Mouse (Mus musculus) intestine, postnatal 0 days (tissue): Measurements from ENCODE around the gene Slc51a. TPM values are rescaled to one million over a fixed set of nuclear protein-coding genes. Genes with fewer than 3 reads are reported as not detected.

ENCODE experiments used
- ATAC-seq: fragments of 200-750 bp; cut with Nextera tagmentation; 2 replicates; pipeline ENCODE4 v1.8.0; 2017; ENCODE audit warnings: mild to moderate bottlenecking, moderate TSS enrichment, moderate library complexity
- H3K27ac ChIP-seq: fragments of 300-500 bp; sonication (generic); 2 replicates; pipeline ENCODE4 v1.5.1; 2014; ENCODE audit warnings: mild to moderate bottlenecking, low read depth, low read length, moderate library complexity
- H3K27me3 ChIP-seq: fragments of 300-500 bp; sonication (generic); replicated peaks from 2 replicates; pipeline ENCODE4 v1.6.1; 2014; ENCODE audit warnings: low read length, mixed read lengths; ENCODE audit not compliant: control insufficient read depth, insufficient read depth
- H3K36me3 ChIP-seq: fragments of 300-500 bp; sonication (generic); 2 replicates; pipeline ENCODE4 v1.6.1; 2014; ENCODE audit warnings: mild to moderate bottlenecking, moderate library complexity; ENCODE audit not compliant: control insufficient read depth, insufficient read depth
- H3K4me1 ChIP-seq: fragments of 300-500 bp; sonication (generic); replicated peaks from 2 replicates; pipeline ENCODE4 v1.6.1; 2014; ENCODE audit warnings: antibody characterized with exemption, low read length, mixed read lengths; ENCODE audit not compliant: control insufficient read depth, insufficient read depth
- H3K4me2 ChIP-seq: fragments of 300-500 bp; sonication (generic); replicated peaks from 2 replicates; pipeline ENCODE4 v1.6.1; 2014; ENCODE audit warnings: low read depth, mild to moderate bottlenecking, moderate library complexity
- H3K4me3 ChIP-seq: fragments of 300-500 bp; sonication (generic); 2 replicates; pipeline ENCODE4 v1.5.1; 2014; ENCODE audit warnings: low read depth, low read length
- H3K9ac ChIP-seq: fragments of 300-500 bp; sonication (generic); 2 replicates; pipeline ENCODE4 v1.6.1; 2014; ENCODE audit warnings: mild to moderate bottlenecking, low read depth, low read length
- H3K9me3 ChIP-seq: fragments of 300-500 bp; sonication (generic); 2 replicates; pipeline ENCODE4 v1.6.1; 2016; ENCODE audit warnings: mixed run types; ENCODE audit not compliant: control insufficient read depth
- CTCF ChIP-seq: sonication (generic); IDR thresholded peaks from 2 replicates; pipeline ENCODE4 v1.5.1; 2016; ENCODE audit warnings: low read depth, mild to moderate bottlenecking, control low read depth, antibody characterized with exemption, moderate library complexity
- WGBS: fragments of 180-500 bp; shearing (Covaris S2); extraction: QIAGEN DNeasy Blood & Tissue Kit; methylation state at CpG from one replicate; pipeline ENCODE4 v1.1.7; 2014; 5-methylcytosine and 5-hydroxymethylcytosine counted together
- polyA plus RNA-seq: library from polyadenylated mRNA; unstranded; fragments of >200 nt; fragmentation: Nextera tagmentation; extraction: Ambion mirVana; gene quantifications from 2 replicates; pipeline ENCODE4 v1.2.1, GENCODE M21; 2015

Gene Slc51a
- polyA plus RNA-seq, 1 experiment from 2014 or later: 292 TPM

- Histone ChIP-seq H3K9ac (peak overlapping the region; percentile 23; the same call in 1 of the 2 replicates), H3K4me2 (peak overlapping the region; percentile 40; the same call in 1 of the 2 replicates), H3K4me1 (peaks cover 4% of the 10 kb centered on the region; the same call in 1 of the 2 replicates), H3K36me3 (no peaks in the 10 kb centered on the region), H3K9me3 (no peaks in the 10 kb centered on the region), H3K27ac (no peak overlapping the region), H3K4me3 (no peak overlapping the region), H3K27me3 (no peaks in the 10 kb centered on the region)
- peak; percentile 46 for ATAC-seq
- TF ChIP-seq CTCF: no peak
- 22% methylated on average over 21 of the region's 21 CpGs for WGBS
These were observed 28.6 kb upstream of the Slc51a start for GRCm38 (mm10) chr16:32516006-32516962.

DNA sequence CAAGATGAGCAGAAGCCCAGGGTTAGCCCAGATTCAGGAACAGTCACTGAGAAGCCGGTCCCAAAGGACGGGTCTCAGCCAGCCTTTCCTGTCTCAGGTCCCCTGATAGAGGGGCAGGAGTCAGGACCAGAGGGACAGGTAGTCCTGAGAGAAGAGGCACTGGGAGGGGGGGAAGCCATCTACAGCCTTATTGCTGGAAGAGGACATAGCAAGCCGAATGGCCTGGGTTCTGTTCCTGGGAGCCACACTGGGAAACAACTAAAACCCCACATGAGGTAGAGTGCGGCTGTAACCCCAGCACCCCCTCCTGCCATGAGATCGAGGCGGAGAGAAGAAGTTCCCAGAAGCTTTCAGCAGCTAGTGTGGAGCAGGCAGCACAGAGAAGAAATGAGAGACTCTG lies 26.3 kb upstream of the Slc51a start:
- peaks cover 16% of the 10 kb centered on the region; the same call in 1 of the 2 replicates for H3K4me1 ChIP-seq
- WGBS: 91% methylated on average over 6 of the region's 6 CpGs
- no peaks in the 10 kb centered on the region for H3K9me3 ChIP-seq
- no peak overlapping the region for H3K27ac ChIP-seq
- H3K4me3 ChIP-seq: no peak overlapping the region
- no peak overlapping the region for H3K4me2 ChIP-seq
- no peaks in the 10 kb centered on the region for H3K36me3 ChIP-seq
- no peak overlapping the region for H3K9ac ChIP-seq
- H3K27me3 ChIP-seq: no peaks in the 10 kb centered on the region
- no peak for ATAC-seq
- no peak for TF ChIP-seq CTCF

DNA sequence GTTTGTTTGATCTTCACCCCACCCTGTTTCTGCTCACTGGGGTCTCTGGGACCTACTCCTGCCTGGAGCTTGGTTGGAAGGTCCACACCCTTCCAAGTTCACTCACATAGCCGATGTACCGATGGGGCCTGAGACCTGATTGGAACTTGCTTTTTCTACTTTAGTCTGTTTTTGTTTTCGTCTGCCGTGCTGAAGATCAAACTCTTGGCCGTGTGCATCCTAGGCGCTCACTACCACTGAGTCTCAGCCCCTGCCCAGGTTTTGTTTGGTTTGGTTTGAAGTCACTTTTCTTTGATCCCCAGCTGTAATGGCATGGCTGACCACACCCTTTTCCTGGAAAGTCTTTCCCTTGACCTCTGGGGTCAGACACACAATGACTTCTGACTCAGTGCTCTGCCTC lies 25.7 kb upstream of the Slc51a start:
- peaks cover 19% of the 10 kb centered on the region; the same call in 1 of the 2 replicates for H3K4me1 ChIP-seq
- no peaks in the 10 kb centered on the region for H3K27me3 ChIP-seq
- no peak overlapping the region for H3K27ac ChIP-seq
- no peak for TF ChIP-seq CTCF
- ATAC-seq: no peak
- H3K9ac ChIP-seq: no peak overlapping the region
- H3K36me3 ChIP-seq: no peaks in the 10 kb centered on the region
- H3K4me3 ChIP-seq: no peak overlapping the region
- no peak overlapping the region for H3K4me2 ChIP-seq
- H3K9me3 ChIP-seq: no peaks in the 10 kb centered on the region
- 89% methylated on average over 6 of the region's 6 CpGs for WGBS

- H3K4me3 ChIP-seq: no peak overlapping the region
- no peak overlapping the region for H3K4me2 ChIP-seq
- no peaks in the 10 kb centered on the region for H3K9me3 ChIP-seq
- H3K9ac ChIP-seq: no peak overlapping the region
- peaks cover 19% of the 10 kb centered on the region; the same call in 1 of the 2 replicates for H3K4me1 ChIP-seq
- H3K27ac ChIP-seq: no peak overlapping the region
- no peaks in the 10 kb centered on the region for H3K36me3 ChIP-seq
- no peak for TF ChIP-seq CTCF
- H3K27me3 ChIP-seq: no peaks in the 10 kb centered on the region
- WGBS: 65% methylated on average over 3 of the region's 3 CpGs
- ATAC-seq: no peak
These were observed 25.2 kb upstream of the Slc51a start for GRCm38 (mm10) chr16:32512921-32513320.

DNA sequence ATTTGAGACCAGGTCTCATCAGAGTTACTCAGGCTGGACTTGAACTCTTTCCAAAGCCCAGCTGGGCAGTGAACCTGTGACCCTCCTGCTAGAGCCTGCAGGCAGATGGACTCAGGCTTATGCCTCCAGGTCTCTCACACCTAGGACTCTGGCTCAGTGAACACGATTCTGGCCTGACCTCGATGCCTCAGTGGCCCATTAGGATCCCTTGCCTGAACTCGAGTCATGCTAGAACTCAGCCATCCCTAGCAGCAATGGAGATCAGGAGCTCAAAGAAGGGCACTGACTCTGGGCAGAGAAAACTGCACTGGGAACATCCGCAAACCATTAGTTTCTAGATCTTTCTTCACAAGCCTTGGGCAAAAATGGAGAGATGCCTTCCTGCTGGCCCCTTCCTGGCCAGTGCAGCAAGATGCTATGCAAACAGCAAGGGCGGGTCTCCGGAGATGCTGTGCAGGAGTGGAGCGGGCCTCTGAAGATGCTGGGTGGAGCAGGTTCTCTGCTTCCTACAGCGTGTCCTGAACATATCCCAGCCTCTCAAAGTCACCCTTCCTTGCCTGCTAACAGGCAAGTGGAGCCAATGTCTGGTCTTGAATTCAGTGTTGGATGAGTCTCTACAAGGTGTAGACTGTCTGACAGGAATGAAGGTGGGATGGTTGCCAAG lies 24.3 kb upstream of the Slc51a start:
- no peak for ATAC-seq
- Histone ChIP-seq H3K27ac (no peak overlapping the region), H3K27me3 (no peaks in the 10 kb centered on the region), H3K9ac (no peak overlapping the region), H3K4me3 (no peak overlapping the region), H3K4me2 (no peak overlapping the region), H3K36me3 (no peaks in the 10 kb centered on the region), H3K4me1 (peaks cover 19% of the 10 kb centered on the region; the same call in 1 of the 2 replicates), H3K9me3 (no peaks in the 10 kb centered on the region)
- 87% methylated on average over 8 of the region's 8 CpGs for whole genome bisulfite sequencing
- no peak for TF ChIP-seq CTCF

- Histone ChIP-seq H3K27me3 (no peaks in the 10 kb centered on the region), H3K4me3 (no peak overlapping the region), H3K4me2 (no peak overlapping the region), H3K36me3 (no peaks in the 10 kb centered on the region), H3K27ac (no peak overlapping the region), H3K9me3 (no peaks in the 10 kb centered on the region), H3K9ac (no peak overlapping the region), H3K4me1 (peaks cover 19% of the 10 kb centered on the region; the same call in 1 of the 2 replicates)
- TF ChIP-seq CTCF: no peak
- ATAC-seq: no peak
- WGBS: 79% methylated on average over 3 of the region's 3 CpGs
These were observed 23.7 kb upstream of the Slc51a start for GRCm38 (mm10) chr16:32511338-32511734.
